Mouse (Mus musculus): Measurements from ENCODE around the gene Clec11a. TPM values are rescaled to one million over a fixed set of nuclear protein-coding genes. Genes with fewer than 3 reads are reported as not detected.

Clec11a gene
- polyA plus RNA-seq, 1 experiment from 2014 or later: 2.9 TPM

DNA sequence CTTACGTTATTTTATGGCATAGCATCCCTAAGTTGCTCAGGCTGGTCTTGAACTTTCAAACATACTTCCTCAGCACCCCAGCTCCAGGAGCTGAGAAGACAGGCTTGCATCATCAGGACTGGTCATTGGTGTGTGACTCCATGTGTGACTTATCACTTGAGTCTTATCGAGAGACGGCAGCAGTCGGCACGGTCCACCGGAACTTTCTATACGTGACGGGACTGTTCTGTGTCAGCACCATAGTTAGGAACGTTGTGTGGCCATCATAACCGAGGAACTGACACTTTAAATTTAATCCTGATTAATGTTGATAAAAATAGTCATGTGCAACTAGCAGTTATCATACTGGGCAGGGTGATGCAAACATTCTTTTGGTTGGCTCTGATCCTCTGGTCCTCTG lies 34.4 kb upstream of the Clec11a start:
- WGBS: 90% methylated on average over 10 of the region's 10 CpGs
- H3K9me3 ChIP-seq: no peaks in the 10 kb centered on the region
- ATAC-seq (ENCODE audit: low FRiP score): no peak
- no peak overlapping the region for H3K9ac ChIP-seq
- H3K27ac ChIP-seq: no peak overlapping the region
- H3K36me3 ChIP-seq (replicated peaks): peaks cover 16% of the 10 kb centered on the region; the same call in 1 of the 2 replicates
- H3K4me3 ChIP-seq (replicated peaks): no peak overlapping the region
- no peak overlapping the region for H3K4me2 ChIP-seq
- peaks cover 20% of the 10 kb centered on the region for H3K4me1 ChIP-seq
- H3K27me3 ChIP-seq: peaks cover 47% of the 10 kb centered on the region

DNA sequence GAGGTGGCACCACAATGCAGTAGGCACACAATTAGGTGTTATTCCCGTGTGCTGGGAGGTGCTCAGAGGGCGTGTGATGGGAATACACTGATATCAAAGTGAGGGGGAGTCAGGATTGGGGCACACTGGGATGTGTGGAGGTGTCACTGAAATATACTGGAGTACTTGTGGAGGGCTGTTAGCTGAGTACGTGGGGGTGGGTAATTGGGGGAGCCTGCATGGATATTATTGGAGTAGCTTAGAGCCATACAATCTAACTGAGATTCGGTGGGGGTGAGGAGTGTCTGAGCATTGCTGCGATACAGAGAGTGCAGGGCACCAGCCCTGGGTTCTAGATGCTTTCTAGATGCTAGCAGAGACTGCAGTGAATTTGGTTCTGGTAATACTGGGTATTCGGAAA lies 33.5 kb upstream of the Clec11a start:
- Histone ChIP-seq H3K27ac (no peak overlapping the region), H3K27me3 (peaks cover 56% of the 10 kb centered on the region), H3K4me2 (no peak overlapping the region), H3K9me3 (no peaks in the 10 kb centered on the region), H3K36me3 (replicated peaks) (0 out of 2 replicates have a peak, but pooled peaks cover 11% of the 10 kb centered on the region), H3K4me3 (replicated peaks) (no peak overlapping the region), H3K4me1 (peaks cover 25% of the 10 kb centered on the region), H3K9ac (no peak overlapping the region)
- WGBS: 74% methylated on average over 6 of the region's 6 CpGs
- no peak for ATAC-seq (ENCODE audit: low FRiP score)

DNA sequence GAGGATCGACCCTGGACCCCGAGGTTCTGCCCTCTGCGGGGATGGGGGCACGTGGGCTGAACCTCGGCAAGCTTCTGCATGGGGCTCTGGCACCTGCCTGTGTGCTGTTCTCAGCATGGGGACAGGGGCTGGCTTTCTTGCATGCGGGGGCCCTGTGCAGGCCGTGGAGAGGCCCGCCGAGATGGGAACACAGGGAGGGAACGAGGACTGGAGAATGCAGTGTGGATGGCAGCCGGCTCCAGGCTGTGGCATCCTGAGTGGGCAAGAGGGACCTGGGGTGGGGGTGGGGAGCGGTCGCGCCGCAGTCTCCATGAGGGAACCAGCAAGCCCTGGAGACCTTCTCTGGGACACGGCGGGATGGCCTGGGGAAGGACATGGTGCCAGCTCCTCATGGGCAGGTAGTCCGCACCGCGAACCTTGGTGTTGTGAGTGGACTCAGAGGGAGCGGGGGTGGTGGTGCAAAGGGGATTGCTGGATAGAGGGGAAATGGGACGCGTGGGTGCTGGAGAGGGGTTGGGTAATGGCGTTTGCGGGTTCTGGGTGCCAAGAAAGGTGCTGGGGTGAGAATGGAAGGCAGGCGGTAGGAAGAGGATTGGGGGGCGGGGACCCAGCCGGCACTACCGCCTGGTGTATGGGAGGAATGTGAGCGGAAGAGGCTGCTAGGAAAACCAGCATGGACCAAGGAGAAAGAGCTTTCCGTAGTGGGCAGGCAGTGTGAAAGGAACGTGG lies 30.6 kb upstream of the Clec11a start:
- peak overlapping the region; percentile 76 for H3K4me2 ChIP-seq
- peak overlapping the region; percentile 54 for H3K4me3 ChIP-seq (replicated peaks)
- H3K27me3 ChIP-seq: peaks cover 72% of the 10 kb centered on the region
- no peaks in the 10 kb centered on the region for H3K9me3 ChIP-seq
- peaks cover 20% of the 10 kb centered on the region for H3K4me1 ChIP-seq
- peak overlapping the region; percentile 9; the same call in 1 of the 2 replicates for H3K27ac ChIP-seq
- peak; percentile 25 for ATAC-seq (ENCODE audit: low FRiP score)
- H3K36me3 ChIP-seq (replicated peaks): 0 out of 2 replicates have a peak, but pooled peaks cover 5% of the 10 kb centered on the region
- peak overlapping the region; percentile 51 for H3K9ac ChIP-seq
- WGBS: 3% methylated on average over 32 of the region's 32 CpGs

DNA sequence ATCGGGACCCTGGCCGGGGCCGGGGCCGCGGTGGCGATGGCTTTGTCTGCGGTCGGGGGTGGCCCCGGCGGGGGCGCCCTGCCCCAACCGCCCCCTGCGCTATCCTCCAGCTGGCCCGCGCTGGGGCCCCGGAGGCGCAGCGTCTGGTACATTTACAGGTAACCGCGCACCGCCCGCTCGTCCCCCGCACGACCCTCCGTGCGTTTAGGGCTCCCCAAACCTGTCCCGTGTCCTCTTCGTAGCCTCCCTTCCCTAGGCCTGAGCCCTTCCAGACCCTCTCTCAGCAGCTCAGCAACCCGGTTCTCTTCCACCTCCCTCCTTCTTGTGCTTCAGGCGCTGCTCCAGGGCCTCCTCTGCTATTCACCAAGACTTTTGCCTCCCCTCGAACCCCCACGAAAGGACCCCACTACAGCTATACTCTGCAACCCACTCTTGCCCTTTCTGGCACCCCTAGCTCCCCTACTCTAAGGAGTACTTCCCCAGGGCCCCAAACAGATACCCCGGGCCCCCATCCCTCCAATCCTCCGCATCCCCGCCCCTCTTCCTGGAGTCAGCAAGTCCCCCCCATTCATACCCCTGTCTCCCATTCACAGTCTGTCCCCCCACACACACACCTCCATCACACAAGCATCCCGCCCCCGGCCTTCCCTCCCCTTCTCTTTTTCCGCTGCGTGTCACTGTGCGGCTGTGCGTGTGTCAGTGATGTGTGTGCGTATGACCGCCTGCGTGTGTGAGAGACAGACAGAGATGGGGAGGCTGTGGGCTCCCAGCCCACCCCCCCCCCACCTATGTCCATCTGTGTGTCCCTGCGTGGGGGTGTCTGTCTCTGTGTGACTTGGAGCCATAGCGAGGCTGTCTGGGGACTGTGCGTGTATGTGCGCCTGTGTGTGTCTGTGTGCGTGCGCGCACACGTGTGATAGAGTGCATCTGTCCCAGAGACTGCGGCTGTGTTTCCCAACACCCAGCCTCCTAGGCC lies 29.6 kb upstream of the Clec11a start:
- Histone ChIP-seq H3K4me3 (replicated peaks) (peak overlapping the region; percentile 54), H3K4me2 (peak overlapping the region; percentile 76), H3K27me3 (peaks cover 72% of the 10 kb centered on the region), H3K36me3 (replicated peaks) (0 out of 2 replicates have a peak, but pooled peaks cover 5% of the 10 kb centered on the region), H3K27ac (peak overlapping the region; percentile 77), H3K9ac (peak overlapping the region; percentile 60), H3K4me1 (peaks cover 20% of the 10 kb centered on the region), H3K9me3 (no peaks in the 10 kb centered on the region)
- peak; percentile 75 for ATAC-seq (ENCODE audit: low FRiP score)
- WGBS: 1% methylated on average over 50 of the region's 54 CpGs

DNA sequence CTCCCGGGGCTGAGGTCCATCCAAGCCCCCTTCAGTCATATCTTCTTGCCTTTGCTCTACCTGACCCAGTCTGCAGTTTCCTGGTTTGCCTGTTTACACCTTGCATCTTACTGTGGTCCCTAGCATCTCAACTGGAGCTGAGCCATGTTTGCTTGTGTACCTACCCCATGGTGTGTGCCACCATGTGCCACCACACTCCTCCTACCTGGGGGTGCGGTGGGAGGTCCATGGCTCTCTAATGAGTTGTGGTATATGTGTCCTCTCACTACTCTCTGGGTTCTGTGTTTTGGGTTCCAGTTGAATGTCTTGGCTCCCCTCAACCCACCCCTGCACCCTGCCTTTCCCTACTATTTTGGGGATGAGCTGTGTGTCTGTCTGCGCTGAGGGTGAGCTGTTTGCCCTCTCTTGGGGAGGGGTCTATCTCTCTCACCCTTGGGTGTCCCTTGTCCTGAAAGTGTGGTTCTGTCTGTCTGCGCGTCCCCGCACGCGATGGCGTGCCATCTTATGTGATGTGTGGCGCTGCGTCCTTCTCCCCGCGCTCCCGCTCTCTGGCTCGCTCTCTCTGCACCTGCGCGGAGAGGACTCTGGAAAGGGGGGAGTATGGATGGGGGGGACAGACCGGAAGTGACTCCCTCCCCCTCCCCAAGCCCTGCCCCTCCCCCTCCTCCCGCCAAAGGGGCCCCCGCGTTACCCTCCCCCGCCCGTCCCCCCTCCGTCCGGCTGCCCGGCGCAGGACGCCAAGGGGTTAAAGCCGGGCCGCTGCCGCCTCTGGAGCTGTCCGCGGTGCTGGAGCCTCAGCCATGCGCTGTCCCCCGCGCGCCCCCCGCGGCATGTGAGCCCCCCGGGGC lies 28.6 kb upstream of the Clec11a start:
- H3K4me3 ChIP-seq (replicated peaks): peak overlapping the region; percentile 54
- H3K4me1 ChIP-seq: peaks cover 20% of the 10 kb centered on the region
- H3K27me3 ChIP-seq: peaks cover 71% of the 10 kb centered on the region

DNA sequence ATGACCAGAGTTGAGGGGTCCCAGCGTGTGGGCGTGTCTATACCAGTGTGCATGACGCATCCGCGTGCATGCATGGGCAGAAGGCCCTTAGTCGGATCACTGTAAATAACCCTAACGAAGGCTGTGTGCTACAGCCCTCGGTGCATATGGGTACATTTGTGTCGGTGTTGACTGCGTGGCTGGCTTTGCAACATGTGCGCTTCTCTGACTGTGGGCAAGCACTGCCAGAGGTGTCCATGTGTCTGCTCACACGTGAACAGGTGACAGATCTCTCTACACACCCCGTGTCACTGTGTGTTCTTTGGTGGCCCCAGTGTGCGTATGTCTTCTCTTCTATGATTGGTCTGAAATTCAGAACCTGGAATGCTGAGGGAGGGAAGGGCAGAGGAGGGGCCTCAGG lies 27.4 kb upstream of the Clec11a start:
- Histone ChIP-seq H3K36me3 (replicated peaks) (0 out of 2 replicates have a peak, but pooled peaks cover 5% of the 10 kb centered on the region), H3K27me3 (peaks cover 60% of the 10 kb centered on the region), H3K9me3 (no peaks in the 10 kb centered on the region), H3K4me2 (no peak overlapping the region), H3K4me1 (peaks cover 20% of the 10 kb centered on the region), H3K9ac (no peak overlapping the region), H3K27ac (no peak overlapping the region), H3K4me3 (replicated peaks) (no peak overlapping the region)
- WGBS: 78% methylated on average over 14 of the region's 14 CpGs
- ATAC-seq (ENCODE audit: low FRiP score): no peak

More for the DNA sequence above, 28.6 kb upstream of the Clec11a start:
- ATAC-seq (ENCODE audit: low FRiP score): peak; percentile 73
- WGBS: 6% methylated on average over 20 of the region's 40 CpGs
- Histone ChIP-seq H3K27ac (peak overlapping the region; percentile 77), H3K9me3 (no peaks in the 10 kb centered on the region), H3K4me2 (peak overlapping the region; percentile 76), H3K9ac (peak overlapping the region; percentile 60), H3K36me3 (replicated peaks) (0 out of 2 replicates have a peak, but pooled peaks cover 5% of the 10 kb centered on the region)

DNA sequence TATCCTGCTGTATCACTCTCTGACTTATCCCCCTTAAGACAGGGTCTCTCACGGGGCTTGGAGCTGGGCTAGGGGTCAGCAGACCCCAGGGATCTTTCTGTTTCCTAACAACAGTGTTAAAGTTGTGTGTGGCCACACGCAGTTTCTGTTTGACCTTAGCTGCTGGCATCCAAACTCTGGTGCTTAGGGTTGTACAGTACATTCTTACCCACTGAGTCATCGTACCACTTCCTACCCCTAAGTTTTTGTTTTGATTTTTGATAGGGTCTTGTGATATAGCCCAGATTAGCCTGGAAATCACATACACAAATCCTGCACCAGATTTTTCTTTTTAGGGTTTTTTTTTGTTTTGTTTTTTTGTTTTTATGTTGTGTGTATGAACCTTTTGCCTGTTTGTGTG lies 25.6 kb upstream of the Clec11a start:
- Histone ChIP-seq H3K27ac (no peak overlapping the region), H3K36me3 (replicated peaks) (0 out of 2 replicates have a peak, but pooled peaks cover 5% of the 10 kb centered on the region), H3K27me3 (peaks cover 42% of the 10 kb centered on the region), H3K9me3 (no peaks in the 10 kb centered on the region), H3K9ac (no peak overlapping the region), H3K4me1 (peaks cover 17% of the 10 kb centered on the region), H3K4me2 (no peak overlapping the region), H3K4me3 (replicated peaks) (no peak overlapping the region)
- ATAC-seq (ENCODE audit: low FRiP score): no peak
- 80% methylated on average over 3 of the region's 3 CpGs for WGBS

DNA sequence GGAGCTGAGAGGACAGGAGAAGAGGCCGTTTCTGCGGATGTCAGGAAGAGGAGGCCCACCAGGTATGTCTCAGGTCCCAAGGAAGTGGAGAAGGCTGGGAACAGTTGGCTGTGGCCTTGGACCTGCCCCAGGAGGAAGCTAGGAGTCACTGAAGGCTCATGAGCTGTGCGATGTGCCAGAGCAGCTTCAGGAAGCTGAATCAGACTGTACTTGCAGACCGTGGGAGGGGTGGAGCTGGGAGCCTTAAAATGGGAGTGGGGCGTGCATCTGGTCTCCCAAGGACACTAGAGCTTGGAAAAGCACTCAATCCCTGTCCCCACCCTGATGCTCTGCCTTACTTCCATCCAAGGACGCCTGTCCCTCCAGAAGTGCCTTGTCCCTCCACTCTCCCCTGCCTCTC lies 19.9 kb upstream of the Clec11a start:
- ATAC-seq (ENCODE audit: low FRiP score): no peak
- Histone ChIP-seq H3K4me1 (0 out of 2 replicates have a peak, but pooled peaks cover 4% of the 10 kb centered on the region), H3K9ac (no peak overlapping the region), H3K4me3 (replicated peaks) (no peak overlapping the region), H3K4me2 (no peak overlapping the region), H3K9me3 (no peaks in the 10 kb centered on the region), H3K27me3 (no peaks in the 10 kb centered on the region), H3K36me3 (replicated peaks) (0 out of 2 replicates have a peak, but pooled peaks cover 7% of the 10 kb centered on the region), H3K27ac (no peak overlapping the region)
- 84% methylated on average over 6 of the region's 6 CpGs for WGBS

DNA sequence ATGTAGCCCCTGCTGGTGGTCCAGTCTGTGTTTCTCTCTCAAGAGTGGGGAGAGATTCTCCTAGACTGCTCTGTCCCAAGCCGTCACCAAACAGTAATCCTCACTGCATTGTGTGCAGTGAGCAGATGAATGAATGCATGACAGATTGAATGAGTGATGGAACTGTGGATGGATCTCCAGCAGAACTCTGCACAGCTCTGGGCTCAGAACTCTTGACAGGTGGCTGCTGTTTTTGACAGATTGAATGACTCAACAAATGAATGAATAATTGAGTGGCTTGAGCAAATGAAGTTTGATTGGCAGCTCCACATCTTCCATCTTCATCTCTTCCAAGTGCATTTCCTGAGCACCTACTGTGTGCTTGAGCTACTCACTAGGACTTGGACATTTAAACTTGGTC lies 15.6 kb upstream of the Clec11a start:
- Histone ChIP-seq H3K4me2 (no peak overlapping the region), H3K9me3 (no peaks in the 10 kb centered on the region), H3K9ac (no peak overlapping the region), H3K27ac (no peak overlapping the region), H3K27me3 (no peaks in the 10 kb centered on the region), H3K36me3 (replicated peaks) (peaks cover 14% of the 10 kb centered on the region), H3K4me1 (0 out of 2 replicates have a peak, but pooled peaks cover 4% of the 10 kb centered on the region), H3K4me3 (replicated peaks) (no peak overlapping the region)
- no peak for ATAC-seq (ENCODE audit: low FRiP score)
- WGBS: 88% methylated on average over 1 of the region's 1 CpGs

DNA sequence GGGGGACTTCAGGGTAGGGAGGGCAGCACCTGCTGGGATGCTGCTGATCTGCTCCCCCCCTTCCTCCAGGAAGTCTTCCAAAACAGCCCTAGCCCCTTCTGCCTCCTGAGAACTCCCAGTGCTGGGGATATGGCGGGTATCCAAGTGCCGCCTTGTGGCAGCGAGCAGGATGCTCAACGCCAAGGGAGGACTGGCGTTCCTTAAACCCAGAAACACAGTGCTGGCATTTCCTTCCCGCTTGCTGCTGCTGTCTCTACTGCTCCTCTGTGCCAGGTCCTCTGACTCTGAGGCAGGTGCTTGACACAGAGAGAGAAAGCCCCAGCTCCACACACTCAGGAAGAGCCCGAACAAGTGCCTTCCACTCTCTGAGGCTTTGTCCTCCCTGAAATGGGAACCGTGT lies 14.2 kb upstream of the Clec11a start:
- 58% methylated on average over 8 of the region's 8 CpGs for WGBS
- ATAC-seq (ENCODE audit: low FRiP score): no peak
- peaks cover 14% of the 10 kb centered on the region for H3K36me3 ChIP-seq (replicated peaks)

DNA sequence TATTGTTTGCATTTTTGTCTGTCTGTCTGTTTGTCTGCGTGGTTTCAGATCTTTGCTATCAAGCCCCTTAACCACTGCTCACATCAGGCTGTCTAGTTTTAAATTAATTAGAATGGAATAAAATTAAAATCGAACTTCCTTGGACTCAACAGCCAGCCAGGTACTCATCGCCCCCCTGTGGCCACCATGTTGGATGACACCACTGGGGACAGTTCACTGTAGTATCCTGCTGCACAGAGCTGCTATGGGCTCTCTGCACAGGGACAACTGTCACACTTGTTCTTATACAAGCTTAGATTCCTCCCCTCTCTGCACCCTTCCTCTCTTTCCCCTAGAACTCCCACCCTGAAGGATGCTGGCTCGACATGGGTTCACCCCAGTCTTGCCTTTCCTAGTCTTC lies 11.2 kb upstream of the Clec11a start:
- ATAC-seq (ENCODE audit: low FRiP score): 0 out of 2 replicates have a peak, but pooled peaks have one; percentile 44
- Histone ChIP-seq H3K36me3 (replicated peaks) (peaks cover 30% of the 10 kb centered on the region), H3K9me3 (no peaks in the 10 kb centered on the region), H3K9ac (no peak overlapping the region), H3K27ac (no peak overlapping the region), H3K4me2 (no peak overlapping the region), H3K4me3 (replicated peaks) (no peak overlapping the region), H3K4me1 (no peaks in the 10 kb centered on the region), H3K27me3 (no peaks in the 10 kb centered on the region)
- 31% methylated on average over 4 of the region's 4 CpGs for WGBS

More for the DNA sequence above, 14.2 kb upstream of the Clec11a start:
- no peak overlapping the region for H3K27ac ChIP-seq
- no peaks in the 10 kb centered on the region for H3K9me3 ChIP-seq
- no peak overlapping the region for H3K4me2 ChIP-seq
- H3K4me1 ChIP-seq: no peaks in the 10 kb centered on the region
- no peak overlapping the region for H3K9ac ChIP-seq
- H3K27me3 ChIP-seq: no peaks in the 10 kb centered on the region
- H3K4me3 ChIP-seq (replicated peaks): no peak overlapping the region

All from forebrain, embryonic 12.5 days (tissue).